Mouse (Mus musculus) testis, adult 2 months (tissue): ENCODE measurements around the gene Gm20388.

Experiments
- CTCF ChIP-seq: fragments of 200-500 bp; IDR thresholded peaks from 2 replicates; pipeline ENCODE4 v1.5.1; 2012; ENCODE audit warnings: low read depth, mild to moderate bottlenecking, inconsistent platforms, low read length, moderate library complexity; ENCODE audit not compliant: control insufficient read depth, insufficient read depth, insufficient replicate concordance
- POLR2A ChIP-seq: fragments of 200-500 bp; IDR thresholded peaks from 2 replicates; pipeline ENCODE4 v1.6.1; 2012; ENCODE audit warnings: low read depth, mild to moderate bottlenecking, inconsistent platforms, low read length, moderate library complexity; ENCODE audit not compliant: control insufficient read depth

DNA sequence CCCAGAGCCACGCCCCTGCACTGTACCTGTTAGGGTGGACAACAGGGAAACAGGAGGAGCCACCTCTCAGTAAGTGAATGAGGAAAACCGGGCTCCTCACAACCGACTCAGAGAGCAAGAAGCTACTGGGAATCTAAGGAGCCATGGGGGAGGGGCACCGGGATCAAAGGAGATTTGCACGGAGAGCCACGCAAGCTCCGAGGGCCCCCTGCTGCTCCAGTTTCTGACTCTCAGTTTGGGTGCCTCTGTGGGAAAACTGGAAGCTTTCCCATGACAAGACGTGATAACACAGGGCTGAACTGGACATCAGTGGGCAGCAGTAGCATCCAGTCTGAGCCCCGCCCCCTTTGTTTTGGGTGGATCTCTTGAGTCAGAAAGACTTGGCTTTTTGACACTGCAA, 1489.9 kb downstream of the Gm20388 start:
- no peak for TF ChIP-seq CTCF
- TF ChIP-seq POLR2A, result no peak
